Mouse (Mus musculus): ENCODE measurements around the gene Sfxn3. TPM values are rescaled to one million over a fixed set of nuclear protein-coding genes. Genes with fewer than 3 reads are reported as not detected.

The Sfxn3 gene
- polyA plus RNA-seq, 1 experiment from 2014 or later, result 29.0 TPM

DNA sequence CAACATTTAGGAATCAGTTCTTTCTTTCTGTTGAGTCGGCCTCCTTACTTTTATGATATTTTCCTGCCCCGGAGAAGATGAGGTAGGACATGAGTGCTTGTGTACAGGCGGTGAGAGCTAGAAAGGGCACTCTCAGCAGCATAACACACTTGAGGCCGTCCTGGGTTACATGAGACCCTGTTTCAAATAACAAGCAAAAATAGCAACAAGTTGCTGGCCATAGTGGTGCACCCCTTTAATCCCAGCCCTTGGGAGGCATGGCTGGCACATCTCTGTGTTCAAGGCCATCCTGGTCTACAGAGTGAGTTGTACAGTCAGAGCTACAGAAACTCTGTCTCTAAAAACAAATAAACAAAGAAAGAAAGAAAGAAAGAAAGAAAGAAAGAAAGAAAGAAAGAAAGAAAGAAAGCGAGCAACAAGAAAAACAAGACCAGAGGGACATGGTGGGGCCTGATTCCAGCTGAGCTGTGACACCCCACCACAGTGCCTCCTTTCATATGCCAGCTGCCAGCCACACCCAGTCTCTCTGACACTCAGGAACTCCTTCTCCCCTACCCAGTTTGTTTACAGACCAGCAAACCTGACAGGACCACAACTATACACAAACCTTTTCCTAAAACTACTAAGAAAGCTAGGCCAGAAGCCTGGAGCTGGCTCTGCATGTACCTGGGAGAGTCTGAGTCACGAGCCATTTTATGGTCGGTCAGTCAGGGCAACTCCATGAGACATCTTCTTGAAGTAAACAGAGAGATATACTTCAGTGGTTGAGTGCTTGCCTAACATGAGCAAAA lies 9.8 kb downstream of the Sfxn3 start:
- Histone ChIP-seq H3K9ac (ENCODE audit: low read depth, low read length) (peak overlapping the region; percentile 67), H3K4me1 (replicated peaks; ENCODE audit: insufficient read depth, low read length) (peaks cover 13% of the 10 kb centered on the region), H3K9me3 (replicated peaks; ENCODE audit: low read length) (no peaks in the 10 kb centered on the region), H3K36me3 (ENCODE audit: insufficient read depth, low read length) (peaks cover 14% of the 10 kb centered on the region; the same call in 1 of the 2 replicates), H3K4me3 (replicated peaks; ENCODE audit: low read depth, low read length) (peak overlapping the region; percentile 41; the same call in 1 of the 2 replicates), H3K4me2 (ENCODE audit: low read length) (peak overlapping the region; percentile 64), H3K27ac (peak overlapping the region; percentile 90), H3K27me3 (ENCODE audit: insufficient read depth, low read length) (no peaks in the 10 kb centered on the region)
- DNase-seq (ENCODE audit: low spot score) (peak; percentile 19), ATAC-seq (replicated peaks; ENCODE audit: low FRiP score, low read depth) (no peak)
- no peak for TF ChIP-seq CTCF (IDR thresholded peaks at IDR 0.05; ENCODE audit: low read depth)
- 61% methylated on average over 7 of the region's 7 CpGs for WGBS

DNA sequence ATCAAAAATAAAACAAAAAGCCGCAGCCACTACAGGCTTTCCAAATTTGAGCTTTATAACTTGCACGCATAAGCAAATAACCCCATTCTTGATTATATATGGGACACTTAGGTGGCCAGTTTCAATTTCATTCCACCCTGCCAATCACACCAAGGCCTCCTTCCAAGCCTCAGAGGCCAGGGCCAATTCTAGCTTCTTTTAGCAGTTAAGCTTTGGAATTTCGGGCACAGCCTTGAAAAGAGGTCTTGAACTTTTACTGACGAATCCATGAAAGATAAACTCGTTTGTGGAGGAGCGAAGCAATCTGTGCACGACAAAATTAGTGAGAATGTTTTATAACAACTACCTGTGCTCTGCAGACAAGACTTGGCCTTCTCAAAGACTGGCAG lies 10.4 kb downstream of the Sfxn3 start:
- H3K4me3 ChIP-seq (replicated peaks; ENCODE audit: low read depth, low read length), result peak overlapping the region; percentile 41
- ATAC-seq (replicated peaks; ENCODE audit: low FRiP score, low read depth) (no peak), DNase-seq (ENCODE audit: low spot score) (no peak)
- no peaks in the 10 kb centered on the region for H3K9me3 ChIP-seq (replicated peaks; ENCODE audit: low read length)
- peak overlapping the region; percentile 90 for H3K27ac ChIP-seq
- H3K27me3 ChIP-seq (ENCODE audit: insufficient read depth, low read length), result no peaks in the 10 kb centered on the region
- 0 out of 2 replicates have a peak, but pooled peaks cover 8% of the 10 kb centered on the region for H3K36me3 ChIP-seq (ENCODE audit: insufficient read depth, low read length)
- no peak for TF ChIP-seq CTCF (IDR thresholded peaks at IDR 0.05; ENCODE audit: low read depth)
- peak overlapping the region; percentile 64 for H3K4me2 ChIP-seq (ENCODE audit: low read length)
- WGBS, result 30% methylated on average over 7 of the region's 7 CpGs
- peaks cover 13% of the 10 kb centered on the region for H3K4me1 ChIP-seq (replicated peaks; ENCODE audit: insufficient read depth, low read length)
- H3K9ac ChIP-seq (ENCODE audit: low read depth, low read length), result peak overlapping the region; percentile 67

DNA sequence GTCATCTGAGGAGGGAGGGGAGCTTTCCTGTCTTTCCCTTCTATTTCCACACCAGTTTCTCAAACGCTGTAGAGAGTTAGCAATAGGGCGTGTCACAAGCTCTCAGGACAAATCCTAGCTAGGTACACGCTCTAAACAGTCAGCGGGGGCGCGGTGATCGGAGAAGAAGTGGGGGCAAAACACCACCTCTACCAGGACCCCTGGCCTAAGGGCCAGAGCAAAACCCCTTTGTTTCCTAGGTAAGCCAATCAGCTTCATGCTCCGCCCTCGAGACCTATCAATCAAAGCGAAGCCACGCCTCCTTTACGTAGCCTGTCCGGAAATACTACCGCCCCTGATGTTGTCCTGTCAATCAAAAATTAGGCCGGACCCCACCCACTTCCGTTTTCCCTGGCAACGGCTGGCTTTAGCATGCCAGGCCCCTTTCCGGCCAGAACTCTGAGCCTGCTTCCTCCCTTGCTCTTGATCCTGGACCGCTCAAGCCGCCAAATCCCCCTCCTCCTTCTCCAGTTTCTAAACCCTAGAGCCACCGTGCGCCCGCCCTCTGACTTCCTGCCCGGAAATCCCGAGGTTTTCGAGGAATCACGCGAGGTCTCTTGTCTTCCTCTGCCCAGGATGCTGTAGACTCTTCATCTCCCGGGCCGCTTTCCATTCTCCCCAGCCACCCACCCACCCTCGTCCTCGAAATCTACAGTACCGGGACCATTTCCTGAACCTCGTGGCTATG lies 11.0 kb downstream of the Sfxn3 start:
- Histone ChIP-seq H3K4me1 (replicated peaks; ENCODE audit: insufficient read depth, low read length) (peaks cover 13% of the 10 kb centered on the region), H3K27ac (peak overlapping the region; percentile 90), H3K9me3 (replicated peaks; ENCODE audit: low read length) (no peaks in the 10 kb centered on the region), H3K9ac (ENCODE audit: low read depth, low read length) (peak overlapping the region; percentile 67), H3K4me3 (replicated peaks; ENCODE audit: low read depth, low read length) (peak overlapping the region; percentile 41), H3K4me2 (ENCODE audit: low read length) (peak overlapping the region; percentile 64), H3K27me3 (ENCODE audit: insufficient read depth, low read length) (no peaks in the 10 kb centered on the region), H3K36me3 (ENCODE audit: insufficient read depth, low read length) (0 out of 2 replicates have a peak, but pooled peaks cover 6% of the 10 kb centered on the region)
- ATAC-seq (replicated peaks; ENCODE audit: low FRiP score, low read depth) (peak; percentile 91), DNase-seq (ENCODE audit: low spot score) (peak; percentile 99)
- under 1% methylated on average over 34 of the region's 34 CpGs for WGBS
- TF ChIP-seq CTCF (IDR thresholded peaks at IDR 0.05; ENCODE audit: low read depth), result no peak

DNA sequence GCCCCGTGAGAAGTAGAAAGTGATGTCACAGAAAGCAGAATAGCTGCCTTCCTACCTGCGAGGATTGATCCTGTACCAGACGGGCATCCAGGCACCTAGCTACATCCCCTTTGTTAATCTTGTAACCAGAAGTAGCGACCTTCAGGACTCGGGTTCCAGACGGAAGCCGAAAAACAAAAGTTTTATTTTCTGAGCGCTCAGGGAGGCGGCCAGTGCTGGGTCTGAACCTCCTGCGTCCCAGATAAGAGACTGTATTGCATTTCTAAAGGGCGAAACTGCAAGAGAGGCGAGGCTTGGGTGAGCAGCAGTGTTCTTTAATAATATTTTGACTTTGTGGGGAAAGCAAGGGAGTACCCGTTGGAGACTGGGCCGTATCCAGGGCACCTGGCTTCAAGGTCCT lies 11.5 kb downstream of the Sfxn3 start:
- peak overlapping the region; percentile 64 for H3K4me2 ChIP-seq (ENCODE audit: low read length)
- ATAC-seq (replicated peaks; ENCODE audit: low FRiP score, low read depth) (no peak), DNase-seq (ENCODE audit: low spot score) (no peak)
- TF ChIP-seq CTCF (IDR thresholded peaks at IDR 0.05; ENCODE audit: low read depth), result no peak
- under 1% methylated on average over 14 of the region's 14 CpGs for WGBS
- no peaks in the 10 kb centered on the region for H3K9me3 ChIP-seq (replicated peaks; ENCODE audit: low read length)
- 0 out of 2 replicates have a peak, but pooled peaks cover 3% of the 10 kb centered on the region for H3K36me3 ChIP-seq (ENCODE audit: insufficient read depth, low read length)
- peak overlapping the region; percentile 67 for H3K9ac ChIP-seq (ENCODE audit: low read depth, low read length)
- H3K27ac ChIP-seq, result peak overlapping the region; percentile 90
- peak overlapping the region; percentile 41 for H3K4me3 ChIP-seq (replicated peaks; ENCODE audit: low read depth, low read length)
- H3K4me1 ChIP-seq (replicated peaks; ENCODE audit: insufficient read depth, low read length), result peaks cover 13% of the 10 kb centered on the region
- 0 out of 2 replicates have a peak, but pooled peaks cover under 1% of the 10 kb centered on the region for H3K27me3 ChIP-seq (ENCODE audit: insufficient read depth, low read length)

DNA sequence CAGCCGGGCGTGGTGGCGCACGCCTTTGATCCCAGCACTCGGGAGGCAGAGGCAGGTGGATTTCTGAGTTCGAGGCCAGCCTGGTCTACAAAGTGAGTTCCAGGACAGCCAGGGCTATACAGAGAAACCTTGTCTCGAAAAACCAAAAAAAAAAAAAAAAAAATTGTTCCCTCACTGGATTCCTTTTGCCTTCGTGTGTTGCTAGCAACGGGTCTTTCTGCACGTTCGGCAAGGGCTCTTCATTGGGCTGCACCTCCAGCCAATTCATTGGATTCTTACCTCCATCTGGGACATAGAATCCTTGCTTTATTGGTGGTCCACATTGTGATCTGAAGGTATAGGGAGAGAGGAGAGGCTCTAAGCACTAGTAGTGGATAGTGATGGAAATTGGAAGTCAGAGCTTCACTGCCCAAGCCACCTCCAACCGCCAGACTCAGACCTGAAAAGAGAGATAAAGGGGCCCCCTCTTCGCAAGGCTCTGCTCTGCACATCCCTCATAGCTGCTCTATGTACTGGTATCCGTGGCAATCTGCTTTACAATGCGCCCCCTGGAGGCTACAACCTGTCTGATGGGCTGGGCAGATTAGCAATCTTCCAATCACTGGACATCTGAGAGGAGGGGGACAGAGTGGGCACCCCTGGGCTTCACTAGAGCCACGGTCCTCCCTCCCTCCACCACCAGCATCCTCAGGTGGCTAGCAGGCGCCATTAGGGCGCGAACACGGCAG lies 16.4 kb downstream of the Sfxn3 start:
- peak; percentile 54 for DNase-seq (ENCODE audit: low spot score)
- peak; percentile 70 for TF ChIP-seq CTCF (IDR thresholded peaks at IDR 0.05; ENCODE audit: low read depth)
- H3K27ac ChIP-seq, result no peak overlapping the region
- no peaks in the 10 kb centered on the region for H3K9me3 ChIP-seq (replicated peaks; ENCODE audit: low read length)
- no peaks in the 10 kb centered on the region for H3K36me3 ChIP-seq (ENCODE audit: insufficient read depth, low read length)
- H3K4me2 ChIP-seq (ENCODE audit: low read length), result no peak overlapping the region
- no peak overlapping the region for H3K9ac ChIP-seq (ENCODE audit: low read depth, low read length)
- 46% methylated on average over 20 of the region's 20 CpGs for WGBS
- ATAC-seq (replicated peaks; ENCODE audit: low FRiP score, low read depth), result no peak
- peaks cover 39% of the 10 kb centered on the region for H3K27me3 ChIP-seq (ENCODE audit: insufficient read depth, low read length)
- no peak overlapping the region for H3K4me3 ChIP-seq (replicated peaks; ENCODE audit: low read depth, low read length)
- H3K4me1 ChIP-seq (replicated peaks; ENCODE audit: insufficient read depth, low read length), result no peaks in the 10 kb centered on the region; the same call in 1 of the 2 replicates

DNA sequence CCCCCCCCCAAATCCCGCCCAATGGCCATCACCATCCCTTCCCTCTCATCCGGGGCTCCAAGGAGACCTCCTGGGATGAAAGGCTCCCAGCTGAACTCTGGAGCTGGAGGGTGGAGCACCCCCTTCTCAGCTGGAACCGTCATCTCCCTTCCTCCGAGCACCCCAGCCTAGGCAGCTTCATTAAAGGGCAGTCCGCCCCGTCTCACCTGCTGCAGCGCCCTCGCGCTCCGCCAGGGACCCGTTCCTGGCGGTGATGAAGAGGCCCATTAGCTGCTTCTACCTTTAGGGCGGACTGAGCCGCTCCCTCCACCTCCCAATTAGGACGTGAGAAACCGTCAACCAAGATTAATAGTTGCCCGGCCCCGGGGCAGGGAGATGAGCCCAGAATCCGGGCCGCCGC lies 17.9 kb downstream of the Sfxn3 start:
- WGBS, result 2% methylated on average over 20 of the region's 21 CpGs
- H3K4me2 ChIP-seq (ENCODE audit: low read length), result no peak overlapping the region
- no peak overlapping the region for H3K9ac ChIP-seq (ENCODE audit: low read depth, low read length)
- no peak for TF ChIP-seq CTCF (IDR thresholded peaks at IDR 0.05; ENCODE audit: low read depth)
- no peaks in the 10 kb centered on the region for H3K9me3 ChIP-seq (replicated peaks; ENCODE audit: low read length)
- H3K4me1 ChIP-seq (replicated peaks; ENCODE audit: insufficient read depth, low read length), result no peaks in the 10 kb centered on the region
- no peaks in the 10 kb centered on the region for H3K36me3 ChIP-seq (ENCODE audit: insufficient read depth, low read length)
- no peak overlapping the region for H3K27ac ChIP-seq
- no peak overlapping the region for H3K4me3 ChIP-seq (replicated peaks; ENCODE audit: low read depth, low read length)
- DNase-seq (ENCODE audit: low spot score) (no peak), ATAC-seq (replicated peaks; ENCODE audit: low FRiP score, low read depth) (no peak)
- H3K27me3 ChIP-seq (ENCODE audit: insufficient read depth, low read length), result peaks cover 39% of the 10 kb centered on the region

All from kidney, postnatal 0 days (tissue).